Mouse (Mus musculus) heart, postnatal 0 days (tissue): ENCODE measurements at regions not wholly inside any gene's neighbourhood (a gene's known extent, or its start where the extent isn't known, plus 50 kb on each side); places are given as distances from the start of the nearest gene placed in this dataset.

Source experiments
- ATAC-seq: fragments of 200-750 bp; cut with Nextera tagmentation; 2 replicates; pipeline ENCODE4 v1.8.0; 2017; ENCODE audit warnings: low read depth, moderate number of reproducible peaks, moderate library complexity; ENCODE audit not compliant: insufficient read depth
- DNase-seq: peaks from one replicate; pipeline ENCODE4 v3.0.0-alpha.2; 2016; ENCODE audit warnings: low spot score
- H3K27ac ChIP-seq: fragments of 300-500 bp; sonication (generic); 2 replicates; pipeline ENCODE4 v1.5.1; 2014; ENCODE audit warnings: low read depth, mild to moderate bottlenecking
- H3K27me3 ChIP-seq: fragments of 300-500 bp; sonication (generic); 2 replicates; pipeline ENCODE4 v1.6.1; 2014; ENCODE audit warnings: low read length, mixed read lengths; ENCODE audit not compliant: control insufficient read depth, insufficient read depth
- H3K36me3 ChIP-seq: fragments of 300-500 bp; sonication (generic); replicated peaks from 2 replicates; pipeline ENCODE4 v1.6.1; 2014; ENCODE audit warnings: low read length, mixed read lengths; ENCODE audit not compliant: control insufficient read depth, insufficient read depth
- H3K4me1 ChIP-seq: fragments of 300-500 bp; sonication (generic); 2 replicates; pipeline ENCODE4 v1.6.1; 2014; ENCODE audit warnings: antibody characterized with exemption; ENCODE audit not compliant: control insufficient read depth, insufficient read depth
- H3K4me2 ChIP-seq: fragments of 300-500 bp; sonication (generic); 2 replicates; pipeline ENCODE4 v1.6.1; 2014; ENCODE audit warnings: low read depth, mild to moderate bottlenecking, low read length, moderate library complexity
- H3K4me3 ChIP-seq: fragments of 300-500 bp; sonication (generic); 2 replicates; pipeline ENCODE4 v1.5.1; 2014; ENCODE audit warnings: low read depth, low read length
- H3K9ac ChIP-seq: fragments of 300-500 bp; sonication (generic); replicated peaks from 2 replicates; pipeline ENCODE4 v1.6.1; 2014; ENCODE audit warnings: low read depth, low read length, mixed read lengths
- H3K9me3 ChIP-seq: fragments of 300-500 bp; sonication (generic); replicated peaks from 2 replicates; pipeline ENCODE4 v1.6.1; 2016; ENCODE audit warnings: low read length; ENCODE audit not compliant: control insufficient read depth
- CTCF ChIP-seq: IDR thresholded peaks from 2 replicates; pipeline ENCODE4 v1.5.1; 2016; ENCODE audit warnings: antibody characterized with exemption, control low read depth, low read depth
- EP300 ChIP-seq: IDR thresholded peaks from 2 replicates; pipeline ENCODE4 v1.6.1; 2016; ENCODE audit warnings: antibody characterized with exemption, low read depth
- WGBS: fragments of 180-500 bp; shearing (Covaris S2); extraction: QIAGEN DNeasy Blood & Tissue Kit; methylation state at CpG from one replicate; pipeline ENCODE4 v1.1.7; 2014; 5-methylcytosine and 5-hydroxymethylcytosine counted together

DNA sequence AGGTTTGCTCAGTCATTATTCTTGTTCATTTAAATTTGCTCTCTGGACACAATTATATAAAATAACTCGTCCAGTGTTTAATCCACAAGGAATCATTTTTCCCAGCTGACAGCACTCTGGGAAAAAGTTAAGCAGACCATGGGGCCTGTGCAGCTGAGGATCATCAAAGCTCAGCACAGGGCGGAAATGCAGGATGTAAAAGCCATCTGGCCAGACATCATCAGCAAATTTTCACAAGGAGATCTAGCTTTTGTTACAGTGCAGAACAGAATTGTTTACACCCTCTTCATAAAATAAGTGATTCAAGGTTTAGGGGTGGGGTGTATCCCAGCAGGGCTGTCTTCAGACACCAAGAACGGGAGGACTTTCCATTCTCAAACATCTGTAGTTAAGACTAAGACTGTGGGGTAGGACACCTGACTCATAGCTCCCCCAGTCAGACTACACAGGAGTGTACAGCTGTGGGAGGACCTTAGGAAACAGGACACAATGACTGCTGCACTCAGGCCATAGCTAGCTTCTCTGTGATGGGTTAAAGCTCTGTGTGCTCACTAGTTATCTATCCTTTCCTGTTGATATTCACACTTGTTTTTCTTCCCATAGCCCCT lies 87.3 kb upstream of the Pde3a start:
- 62% methylated on average over 3 of the region's 3 CpGs for WGBS
- no peak for TF ChIP-seq EP300
- no peak for TF ChIP-seq CTCF
- no peak overlapping the region for H3K4me3 ChIP-seq
- no peak for DNase-seq
- no peak overlapping the region for H3K9ac ChIP-seq
- H3K27me3 ChIP-seq = no peaks in the 10 kb centered on the region
- no peak for ATAC-seq
- no peaks in the 10 kb centered on the region for H3K9me3 ChIP-seq
- no peak overlapping the region for H3K4me2 ChIP-seq
- no peak overlapping the region for H3K27ac ChIP-seq
- H3K4me1 ChIP-seq = no peaks in the 10 kb centered on the region
- H3K36me3 ChIP-seq = no peaks in the 10 kb centered on the region

DNA sequence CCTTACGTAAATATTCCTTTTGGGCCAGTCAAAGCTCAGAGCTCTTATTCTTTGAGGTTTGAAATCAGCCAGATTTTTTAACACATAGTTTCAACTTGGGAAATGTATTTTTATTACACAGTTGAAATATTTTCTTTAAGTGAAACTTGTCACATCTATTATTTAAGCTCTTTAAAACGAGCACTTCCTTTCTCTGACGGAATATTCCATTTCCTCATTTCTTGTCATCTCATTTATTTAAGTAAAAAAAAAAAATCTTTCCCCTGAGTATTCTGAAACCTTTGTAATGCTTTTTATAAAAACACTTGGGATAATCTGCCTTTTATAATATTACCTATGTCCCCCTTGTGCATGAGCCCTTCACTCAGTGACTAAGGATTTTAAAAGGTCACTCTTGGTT lies 81.8 kb upstream of the Pde3a start:
- no peak for ATAC-seq
- no peak overlapping the region for H3K4me3 ChIP-seq
- no peak overlapping the region for H3K27ac ChIP-seq
- H3K36me3 ChIP-seq = no peaks in the 10 kb centered on the region
- no peak for DNase-seq
- no peaks in the 10 kb centered on the region for H3K9me3 ChIP-seq
- TF ChIP-seq EP300 (no peak), CTCF (no peak)
- H3K4me1 ChIP-seq = no peaks in the 10 kb centered on the region
- no peak overlapping the region for H3K4me2 ChIP-seq
- H3K9ac ChIP-seq = no peak overlapping the region
- H3K27me3 ChIP-seq = no peaks in the 10 kb centered on the region
- 65% methylated on average over 3 of the region's 3 CpGs for WGBS

DNA sequence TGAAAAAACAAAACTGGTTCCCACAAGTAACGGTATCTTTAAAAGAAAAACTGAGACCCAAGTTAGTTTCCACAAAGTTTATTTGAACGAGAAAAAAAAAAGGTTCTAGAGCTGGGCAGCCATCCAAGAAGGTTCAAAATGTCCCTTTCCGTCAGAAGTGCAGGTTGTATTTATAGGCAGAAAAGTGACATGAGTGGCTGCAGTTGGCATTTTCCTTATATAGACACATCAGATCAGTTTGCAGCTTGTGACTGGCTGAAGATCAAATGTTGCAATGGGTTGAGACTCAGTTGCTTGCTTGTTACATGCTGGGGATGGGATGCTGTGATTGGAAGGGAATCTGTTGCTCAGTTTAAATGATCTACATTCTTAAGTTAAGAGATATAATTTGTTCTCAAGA lies 80.7 kb upstream of the Pde3a start:
- Histone ChIP-seq H3K27ac (no peak overlapping the region), H3K4me1 (no peaks in the 10 kb centered on the region), H3K9me3 (no peaks in the 10 kb centered on the region), H3K27me3 (no peaks in the 10 kb centered on the region), H3K4me3 (no peak overlapping the region), H3K4me2 (no peak overlapping the region), H3K36me3 (no peaks in the 10 kb centered on the region), H3K9ac (no peak overlapping the region)
- 24% methylated on average over 3 of the region's 3 CpGs for WGBS
- TF ChIP-seq CTCF = no peak
- TF ChIP-seq EP300 = no peak
- peak; percentile 17 for DNase-seq
- no peak for ATAC-seq

DNA sequence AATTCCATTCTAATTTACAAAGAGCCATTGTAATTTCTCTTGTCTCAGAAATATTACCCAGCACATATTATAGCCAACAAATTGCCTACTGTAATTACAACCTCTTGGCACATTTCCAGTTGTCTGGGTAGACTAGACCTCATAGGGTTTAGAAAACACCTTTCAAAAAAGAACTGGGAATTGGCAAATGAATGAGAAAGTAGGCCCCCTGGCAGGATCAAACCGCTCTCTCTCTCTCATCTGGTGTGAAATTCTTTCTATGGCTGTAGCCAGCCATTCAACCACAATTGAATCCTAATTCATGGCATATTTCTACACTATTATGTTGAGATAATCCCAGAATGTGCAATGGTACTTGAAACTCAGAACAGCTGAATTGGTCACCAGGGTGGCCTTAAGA lies 65.3 kb upstream of the Pde3a start:
- no peak overlapping the region for H3K4me3 ChIP-seq
- no peaks in the 10 kb centered on the region for H3K27me3 ChIP-seq
- no peak overlapping the region for H3K9ac ChIP-seq
- DNase-seq = no peak
- ATAC-seq = no peak
- no peaks in the 10 kb centered on the region for H3K4me1 ChIP-seq
- WGBS = 73% methylated on average over 1 of the region's 1 CpGs
- no peak overlapping the region for H3K27ac ChIP-seq
- H3K9me3 ChIP-seq = no peaks in the 10 kb centered on the region
- TF ChIP-seq EP300 = no peak
- TF ChIP-seq CTCF = no peak
- no peaks in the 10 kb centered on the region for H3K36me3 ChIP-seq
- H3K4me2 ChIP-seq = no peak overlapping the region

DNA sequence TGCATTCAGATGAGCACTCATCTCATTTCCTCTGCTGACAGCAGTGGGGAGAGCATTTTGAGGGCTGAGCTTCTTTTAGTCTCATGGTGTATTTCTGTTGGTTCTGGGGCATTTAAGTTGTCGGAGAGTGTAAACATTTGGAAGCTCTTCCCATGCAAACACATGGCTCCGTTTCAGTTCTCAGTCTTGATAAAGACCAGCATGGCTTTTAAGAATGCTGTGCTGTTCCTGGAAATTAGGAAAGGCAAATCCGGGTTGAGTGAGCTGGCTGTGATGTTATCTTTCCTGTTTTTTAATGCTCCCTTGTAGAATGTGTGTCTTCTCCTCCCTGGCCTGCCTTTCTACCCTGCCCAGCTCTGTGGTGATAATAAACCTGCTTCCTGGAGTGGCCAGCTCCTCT lies 61.0 kb upstream of the Pde3a start:
- Histone ChIP-seq H3K36me3 (no peaks in the 10 kb centered on the region), H3K4me3 (no peak overlapping the region), H3K9me3 (no peaks in the 10 kb centered on the region), H3K4me2 (no peak overlapping the region), H3K9ac (no peak overlapping the region), H3K27me3 (no peaks in the 10 kb centered on the region), H3K4me1 (no peaks in the 10 kb centered on the region), H3K27ac (no peak overlapping the region)
- no peak for DNase-seq
- TF ChIP-seq CTCF (no peak), EP300 (no peak)
- ATAC-seq = no peak
- 40% methylated on average over 3 of the region's 3 CpGs for WGBS

DNA sequence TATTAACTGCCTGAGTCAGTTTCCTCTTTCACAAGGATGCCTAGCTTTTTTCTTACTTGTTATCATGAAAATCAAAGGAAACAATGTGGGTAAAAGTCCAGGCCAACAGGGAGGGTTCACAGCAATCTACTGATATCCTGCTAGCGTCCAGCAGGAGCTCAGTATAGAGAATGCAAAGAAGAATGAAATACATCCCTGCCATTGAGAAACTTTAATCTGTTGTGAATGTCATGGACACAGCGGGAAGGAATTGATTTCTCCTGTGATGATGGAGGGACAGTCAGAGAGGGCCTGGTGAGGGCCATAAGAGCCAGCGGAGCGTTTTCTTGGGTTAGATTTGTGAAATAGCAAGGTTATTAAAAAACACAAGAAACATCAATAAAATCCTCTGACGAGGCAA lies 60.0 kb upstream of the Pde3a start:
- no peak overlapping the region for H3K9ac ChIP-seq
- no peak overlapping the region for H3K27ac ChIP-seq
- H3K4me2 ChIP-seq = no peak overlapping the region
- H3K4me3 ChIP-seq = no peak overlapping the region
- no peaks in the 10 kb centered on the region for H3K36me3 ChIP-seq
- DNase-seq (no peak), ATAC-seq (no peak)
- no peaks in the 10 kb centered on the region for H3K9me3 ChIP-seq
- H3K27me3 ChIP-seq = no peaks in the 10 kb centered on the region
- TF ChIP-seq CTCF = no peak
- TF ChIP-seq EP300 = no peak
- no peaks in the 10 kb centered on the region for H3K4me1 ChIP-seq
- 74% methylated on average over 5 of the region's 5 CpGs for WGBS
